ENCODE assay signal across 8 mouse cellular contexts in the genomic region with DNA sequence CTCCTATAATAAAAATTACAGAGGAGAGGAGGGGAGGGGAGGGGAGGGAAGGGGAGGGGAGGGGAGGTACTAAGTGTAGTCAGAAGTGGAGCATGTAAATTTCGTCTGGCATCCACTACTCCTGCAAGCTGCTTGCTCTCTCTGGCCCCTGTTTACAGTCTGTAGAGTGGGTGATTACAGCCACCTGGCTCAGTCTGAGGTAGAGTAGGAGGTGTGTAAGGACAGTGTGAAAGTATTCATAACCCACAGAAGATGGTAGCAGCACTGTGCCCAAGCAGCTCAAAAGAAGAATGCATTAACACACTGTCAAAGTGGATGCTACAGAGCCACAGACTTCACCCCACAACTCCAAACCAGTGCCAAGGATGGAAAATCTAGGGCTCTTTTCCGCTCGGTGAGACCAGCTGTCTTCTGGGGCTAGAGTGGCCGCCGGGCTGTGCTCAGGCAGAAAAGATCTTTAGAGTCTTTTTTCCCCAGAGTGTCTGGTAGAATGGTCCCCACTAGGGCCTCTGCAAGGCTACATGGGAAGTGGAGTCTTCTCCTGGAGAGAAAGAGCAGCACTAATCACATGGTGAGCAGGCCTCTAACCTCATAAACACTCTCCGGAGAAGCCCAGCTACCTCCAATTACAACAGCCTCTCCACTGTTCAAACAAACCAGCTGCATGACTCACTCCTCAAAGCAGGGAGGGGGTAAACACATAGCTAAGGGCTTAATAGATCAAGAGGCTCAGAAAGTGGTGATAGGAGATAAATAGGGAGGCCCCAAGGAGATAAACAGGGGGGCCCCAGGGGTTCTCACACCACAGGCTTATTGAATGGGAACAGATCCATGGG. TPM values are rescaled to one million over a fixed set of nuclear protein-coding genes. Genes with fewer than 3 reads are reported as not detected.
A peak's percentile ranks its signal among the peaks of the same experiment; 100 is the strongest.
DNase-seq lines count a peak whose midpoint lies in the region; ATAC-seq and TF ChIP-seq lines count a peak whose summit lies in the region.

No protein-coding gene starts in this region.

- H3K9ac ChIP-seq in limb, embryonic 15.5 days, result no peak overlapping the region

- WGBS in limb, embryonic 15.5 days, result 20% methylated on average over 6 of the region's 6 CpGs

- H3K79me2 ChIP-seq in myocyte (ENCODE audit: control insufficient read depth, insufficient read depth), result no peaks in the 10 kb centered on the region

- H3K4me3 ChIP-seq in limb, embryonic 15.5 days, result no peak overlapping the region
- H3K4me3 ChIP-seq in myocyte, result no peak overlapping the region

- peak; percentile 73 for DNase-seq in adrenal gland, adult 2 months
- DNase-seq in adrenal gland, postnatal 25 days, result no peak
- peak; percentile 28 to 64 for DNase-seq in urinary bladder, adult 18-20 months (ENCODE audit: low spot score in 2 of 2)
- DNase-seq in urinary bladder, adult 2 months (ENCODE audit: low spot score), result no peak
- DNase-seq in cerebellum, postnatal 36 days, result no peak
- no peak for DNase-seq in thymus, postnatal 10 days (ENCODE audit: low spot score in 2 of 2)

- H3K36me3 ChIP-seq in limb, embryonic 15.5 days, result no peaks in the 10 kb centered on the region
- H3K36me3 ChIP-seq in myocyte (ENCODE audit: control insufficient read depth, insufficient read depth), result no peaks in the 10 kb centered on the region

- no peaks in the 10 kb centered on the region for H3K27me3 ChIP-seq in limb, embryonic 15.5 days
- no peaks in the 10 kb centered on the region for H3K27me3 ChIP-seq in myocyte (ENCODE audit: control insufficient read depth, insufficient read depth, insufficient read length)

- 0 out of 2 replicates have a peak, but pooled peaks have one; percentile 52 for ATAC-seq in limb, embryonic 15.5 days (ENCODE audit: insufficient number of reproducible peaks, low FRiP score, low TSS enrichment, low read depth)

- no peaks in the 10 kb centered on the region for H3K9me3 ChIP-seq in limb, embryonic 15.5 days

- H3K27ac ChIP-seq in limb, embryonic 15.5 days, result peak overlapping the region; percentile 39

- H3K4me1 ChIP-seq in limb, embryonic 15.5 days, result peaks cover 15% of the 10 kb centered on the region

- TF ChIP-seq POLR2A in myocyte (IDR thresholded peaks at IDR 0.05; ENCODE audit: insufficient read length, low read depth), result no peak

- H3K4me2 ChIP-seq in limb, embryonic 15.5 days, result peak overlapping the region; percentile 15; the same call in 1 of the 2 replicates
- peak overlapping the region; percentile 69 for H3K4me2 ChIP-seq in myocyte (ENCODE audit: low read depth)

- H3ac ChIP-seq in myocyte (ENCODE audit: control insufficient read depth, insufficient read length), result no peak overlapping the region

TF ChIP-seq in myocyte, 11 proteins besides CTCF, POLR2A, EP300 and RAD21:
- TF ChIP-seq USF1 (IDR thresholded peaks at IDR 0.05; ENCODE audit: low read depth) (peak; percentile 61), POLR2AphosphoS2 (IDR thresholded peaks at IDR 0.05; ENCODE audit: insufficient read length, low read depth) (no peak)
TF ChIP-seq in myocyte: peak in this region for 1.

RNA-seq across cellular contexts. Expression of a gene that starts 6.1 kb away (rescaled TPM):
- not detected for total RNA-seq in adrenal gland, adult 2 months (2021)
- polyA plus RNA-seq in adrenal gland, adult 2 months (2012; rRNA removed), result not detected in 2 replicates
- not detected in 2 replicates for total RNA-seq in adrenal gland, postnatal 25 days (2021)
- polyA plus RNA-seq in urinary bladder, adult 2 months (2012; rRNA removed), result not detected in 2 replicates
- not detected in 2 replicates for polyA plus RNA-seq in limb, embryonic 15.5 days (2015; fragmentation: Nextera tagmentation; extraction: Ambion mirVana)
- polyA plus RNA-seq in myocyte (2012; fragmentation: generic; extraction: Trizol), result not detected

RNA-seq across cellular contexts. Expression of a gene that starts 9.7 kb away (rescaled TPM):
- 10 to 100 TPM; 13.2 to 13.8 TPM for total RNA-seq in adrenal gland, adult 2 months (2021)
- 6.8 and 7.1 TPM in 2 replicates for polyA plus RNA-seq in adrenal gland, adult 2 months (2012; rRNA removed)
- 11.6 and 12.6 TPM in 2 replicates for total RNA-seq in adrenal gland, postnatal 25 days (2021)
- 17.0 and 18.9 TPM in 2 replicates for polyA plus RNA-seq in urinary bladder, adult 2 months (2012; rRNA removed)
- polyA plus RNA-seq in limb, embryonic 15.5 days (2015; fragmentation: Nextera tagmentation; extraction: Ambion mirVana), result 30.2 and 30.9 TPM in 2 replicates
- polyA plus RNA-seq in myocyte (2012; fragmentation: generic; extraction: Trizol), result 3.5 TPM

RNA-seq across cellular contexts. Expression of a gene that starts 44.4 kb away (rescaled TPM):
- 10 to 100 TPM; 10.5 to 15.3 TPM for total RNA-seq in adrenal gland, adult 2 months (2021)
- polyA plus RNA-seq in adrenal gland, adult 2 months (2012; rRNA removed), result 0.33 and 1.5 TPM in 2 replicates
- 6.5 and 11.1 TPM in 2 replicates for total RNA-seq in adrenal gland, postnatal 25 days (2021)
- polyA plus RNA-seq in urinary bladder, adult 2 months (2012; rRNA removed), result 5.1 and 5.9 TPM in 2 replicates
- 0.77 and 1.4 TPM in 2 replicates for polyA plus RNA-seq in limb, embryonic 15.5 days (2015; fragmentation: Nextera tagmentation; extraction: Ambion mirVana)
- polyA plus RNA-seq in myocyte (2012; fragmentation: generic; extraction: Trizol), result 0.16 TPM

Comparison
In these comparisons a context has a peak if more than half of its experiments do, and no peak if none do; other contexts are left out.
1. DNase-seq: peak in adrenal gland, adult 2 months (single experiment) and urinary bladder, adult 18-20 months (2 of 2); none in adrenal gland, postnatal 25 days (single experiment), urinary bladder, adult 2 months (single experiment), cerebellum, postnatal 36 days (0 of 2) and thymus, postnatal 10 days (0 of 2).